Mouse (Mus musculus) liver, postnatal 0 days (tissue): Measurements from ENCODE around the gene Nkd2. TPM values are rescaled to one million over a fixed set of nuclear protein-coding genes. Genes with fewer than 3 reads are reported as not detected.
A peak's percentile ranks its signal among the peaks of the same experiment; 100 is the strongest.

Experiments
- ATAC-seq: fragments of 200-750 bp; cut with Nextera tagmentation; 2 replicates; pipeline ENCODE4 v1.8.0; 2017; ENCODE audit warnings: mild to moderate bottlenecking, moderate library complexity
- DNase-seq: peaks from one replicate; pipeline ENCODE4 v3.0.0-alpha.2; 2016
- H3K27ac ChIP-seq: fragments of 300-500 bp; sonication (generic); 2 replicates; pipeline ENCODE4 v1.5.1; 2014; ENCODE audit warnings: antibody characterized with exemption, moderate library complexity, mild to moderate bottlenecking, low read depth
- H3K27me3 ChIP-seq: fragments of 300-500 bp; sonication (generic); 2 replicates; pipeline ENCODE4 v1.6.1; 2014; ENCODE audit warnings: low read length, control low read depth, mixed read lengths; ENCODE audit not compliant: insufficient read depth
- H3K36me3 ChIP-seq: fragments of 300-500 bp; sonication (generic); replicated peaks from 2 replicates; pipeline ENCODE4 v1.6.1; 2014; ENCODE audit warnings: mild to moderate bottlenecking, control low read depth, low read length, moderate library complexity, mixed read lengths; ENCODE audit not compliant: insufficient read depth
- H3K4me1 ChIP-seq: fragments of 300-500 bp; sonication (generic); 2 replicates; pipeline ENCODE4 v1.6.1; 2014; ENCODE audit warnings: antibody characterized with exemption, mild to moderate bottlenecking, control low read depth; ENCODE audit not compliant: insufficient read depth
- H3K4me2 ChIP-seq: fragments of 300-500 bp; sonication (generic); 2 replicates; pipeline ENCODE4 v1.6.1; 2014; ENCODE audit warnings: low read depth, mild to moderate bottlenecking, low read length, moderate library complexity, mixed read lengths
- H3K4me3 ChIP-seq: fragments of 300-500 bp; sonication (generic); 2 replicates; pipeline ENCODE4 v1.5.1; 2014; ENCODE audit warnings: low read depth, low read length
- H3K9ac ChIP-seq: fragments of 300-500 bp; sonication (generic); replicated peaks from 2 replicates; pipeline ENCODE4 v1.6.1; 2014; ENCODE audit warnings: mild to moderate bottlenecking, moderate library complexity
- H3K9me3 ChIP-seq: fragments of 300-500 bp; sonication (generic); 2 replicates; pipeline ENCODE4 v1.6.1; 2016; ENCODE audit warnings: mild to moderate bottlenecking, control low read depth, low read length, mixed read lengths
- CTCF ChIP-seq: sonication (generic); IDR thresholded peaks from 2 replicates; pipeline ENCODE4 v1.5.1; 2016; ENCODE audit warnings: antibody characterized with exemption, low read depth
- EP300 ChIP-seq: IDR thresholded peaks from 2 replicates; pipeline ENCODE4 v1.6.1; 2016; ENCODE audit warnings: antibody characterized with exemption, low read depth, mild to moderate bottlenecking
- WGBS: fragments of 180-500 bp; shearing (Covaris S2); extraction: QIAGEN DNeasy Blood & Tissue Kit; methylation state at CpG from one replicate; pipeline ENCODE4 v1.1.7; 2014; ENCODE audit not compliant: insufficient replicate concordance; 5-methylcytosine and 5-hydroxymethylcytosine counted together
- polyA plus RNA-seq: library from polyadenylated mRNA; unstranded; fragments of >200 nt; fragmentation: Nextera tagmentation; extraction: Ambion mirVana; gene quantifications from 2 replicates; pipeline ENCODE4 v1.2.1, GENCODE M21; 2015

Gene Nkd2
- polyA plus RNA-seq, 1 experiment from 2014 or later, result 0.13 TPM

DNA sequence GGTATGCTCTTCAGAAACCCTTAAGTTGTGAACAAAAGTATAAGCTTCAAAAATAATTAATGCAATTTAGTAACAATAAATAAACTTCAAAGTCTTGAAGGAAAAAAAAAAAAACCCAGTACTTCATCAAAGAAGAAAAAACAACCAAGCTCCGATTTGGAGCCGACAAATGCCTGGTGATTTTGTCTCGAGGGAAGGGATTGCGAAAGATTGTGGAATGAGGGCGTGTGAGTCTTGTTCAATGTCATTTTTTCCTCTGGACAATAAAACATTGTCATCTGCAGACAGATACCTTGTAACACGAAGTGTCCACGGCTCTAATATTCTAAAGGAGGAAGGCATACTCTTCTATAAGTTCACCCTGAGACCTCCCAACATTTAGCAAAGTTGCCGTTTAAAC is 33.9 kb upstream of the Nkd2 start:
- no peak overlapping the region for H3K9ac ChIP-seq
- H3K9me3 ChIP-seq, result no peaks in the 10 kb centered on the region
- no peaks in the 10 kb centered on the region for H3K36me3 ChIP-seq
- ATAC-seq, result no peak
- no peaks in the 10 kb centered on the region for H3K4me1 ChIP-seq
- TF ChIP-seq CTCF (no peak), EP300 (no peak)
- no peak overlapping the region for H3K27ac ChIP-seq
- no peak for DNase-seq
- H3K27me3 ChIP-seq, result no peaks in the 10 kb centered on the region
- no peak overlapping the region for H3K4me2 ChIP-seq
- no peak overlapping the region for H3K4me3 ChIP-seq
- WGBS, result 64% methylated on average over 8 of the region's 8 CpGs

DNA sequence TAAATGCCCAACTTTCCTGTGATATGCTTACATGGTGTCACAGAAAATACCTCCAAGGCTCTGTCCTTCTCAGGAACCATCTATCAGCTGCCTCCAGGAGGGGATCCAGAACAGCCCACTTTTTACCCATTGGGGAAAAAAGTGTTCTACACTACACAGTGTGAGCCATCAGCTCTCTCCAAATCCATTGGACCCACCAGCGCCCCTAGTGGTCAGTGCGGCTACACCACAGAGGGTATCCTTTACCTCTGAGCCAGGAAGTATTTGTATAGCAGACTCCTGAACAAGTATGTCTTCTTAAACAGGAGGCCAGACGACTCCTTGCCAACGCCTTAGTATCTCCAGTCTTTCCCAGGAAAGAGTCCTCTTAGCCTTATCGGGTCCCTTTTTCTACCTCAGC is 32.4 kb upstream of the Nkd2 start:
- Histone ChIP-seq H3K27ac (no peak overlapping the region), H3K4me1 (no peaks in the 10 kb centered on the region), H3K4me2 (no peak overlapping the region), H3K27me3 (no peaks in the 10 kb centered on the region), H3K4me3 (no peak overlapping the region), H3K9me3 (no peaks in the 10 kb centered on the region), H3K9ac (no peak overlapping the region), H3K36me3 (no peaks in the 10 kb centered on the region)
- TF ChIP-seq EP300 (no peak), CTCF (peak; percentile 52)
- ATAC-seq (no peak), DNase-seq (peak; percentile 31)
- WGBS, result 74% methylated on average over 5 of the region's 5 CpGs

GRCm38 (mm10) chr13:73872159-73872558 is 24.7 kb upstream of the Nkd2 start:
- DNase-seq (no peak), ATAC-seq (no peak)
- Histone ChIP-seq H3K4me3 (no peak overlapping the region), H3K9ac (no peak overlapping the region), H3K9me3 (no peaks in the 10 kb centered on the region), H3K4me1 (no peaks in the 10 kb centered on the region), H3K27me3 (no peaks in the 10 kb centered on the region), H3K36me3 (no peaks in the 10 kb centered on the region), H3K27ac (no peak overlapping the region), H3K4me2 (no peak overlapping the region)
- TF ChIP-seq CTCF (no peak), EP300 (no peak)
- WGBS, result 59% methylated on average over 2 of the region's 2 CpGs

GRCm38 (mm10) chr13:73846589-73847464 is 604 bp downstream of the Nkd2 start:
- ATAC-seq, result peak; percentile 15; the same call in 1 of the 2 replicates
- TF ChIP-seq EP300 (no peak), CTCF (no peak)
- peak overlapping the region; percentile 83 for H3K4me2 ChIP-seq
- no peaks in the 10 kb centered on the region for H3K9me3 ChIP-seq
- H3K27ac ChIP-seq, result no peak overlapping the region
- H3K4me1 ChIP-seq, result peaks cover 8% of the 10 kb centered on the region
- DNase-seq, result peak; percentile 24
- 2% methylated on average over 57 of the region's 65 CpGs for WGBS
- H3K27me3 ChIP-seq, result peaks cover 37% of the 10 kb centered on the region
- peak overlapping the region; percentile 57 for H3K4me3 ChIP-seq
- H3K36me3 ChIP-seq, result no peaks in the 10 kb centered on the region
- H3K9ac ChIP-seq, result 0 out of 2 replicates have a peak overlapping the region, but pooled peaks have one; percentile 50

DNA sequence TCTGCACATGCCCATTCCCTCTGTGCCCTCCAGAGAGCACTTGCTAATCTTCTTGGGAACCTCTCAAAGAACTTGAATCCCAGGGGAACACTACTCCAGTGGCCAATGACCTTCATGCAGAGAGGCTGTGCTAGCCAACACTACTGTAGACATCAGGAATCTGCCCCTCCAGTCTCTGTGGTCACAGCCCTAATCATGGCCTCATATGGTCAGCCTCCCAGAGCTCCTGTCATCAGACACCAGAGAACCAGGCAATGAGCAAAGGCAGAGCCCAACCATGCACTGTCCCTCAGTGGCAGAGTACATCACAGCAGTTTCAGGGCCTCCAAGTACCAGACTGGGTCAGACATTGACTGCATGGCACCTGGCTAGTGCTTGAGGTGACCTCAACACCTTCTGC is 4.7 kb downstream of the Nkd2 start:
- Histone ChIP-seq H3K9me3 (no peaks in the 10 kb centered on the region), H3K4me3 (no peak overlapping the region), H3K27me3 (peaks cover 32% of the 10 kb centered on the region), H3K4me2 (no peak overlapping the region), H3K27ac (no peak overlapping the region), H3K9ac (no peak overlapping the region), H3K36me3 (no peaks in the 10 kb centered on the region), H3K4me1 (peaks cover 8% of the 10 kb centered on the region)
- TF ChIP-seq CTCF (no peak), EP300 (no peak)
- ATAC-seq, result no peak
- no peak for DNase-seq

- Histone ChIP-seq H3K27me3 (0 out of 2 replicates have a peak, but pooled peaks cover 2% of the 10 kb centered on the region), H3K9me3 (no peaks in the 10 kb centered on the region), H3K27ac (no peak overlapping the region), H3K4me2 (no peak overlapping the region), H3K4me3 (no peak overlapping the region), H3K4me1 (no peaks in the 10 kb centered on the region), H3K36me3 (no peaks in the 10 kb centered on the region), H3K9ac (no peak overlapping the region)
- DNase-seq, result no peak
- ATAC-seq, result no peak
- TF ChIP-seq EP300 (no peak), CTCF (no peak)
- WGBS, result 72% methylated on average over 4 of the region's 4 CpGs
These were observed 7.7 kb downstream of the Nkd2 start for GRCm38 (mm10) chr13:73839740-73840139.
